Mouse (Mus musculus) embryonic facial prominence, embryonic 15.5 days (tissue): ENCODE results near the gene Cyp2c29. TPM values are rescaled to one million over a fixed set of nuclear protein-coding genes. Genes with fewer than 3 reads are reported as not detected.
"Not testable (repeated sequence)": the region's sequence is repeated elsewhere in the genome, so short reads cannot be mapped to it uniquely, and the experiment has no call there.

Source experiments
- ATAC-seq: fragments of 200-750 bp; cut with Nextera tagmentation; 2 replicates; pipeline ENCODE4 v1.8.0; 2017; ENCODE audit warnings: low read depth, moderate TSS enrichment; ENCODE audit not compliant: insufficient number of reproducible peaks, low FRiP score, low TSS enrichment
- H3K27ac ChIP-seq: fragments of 300-500 bp; sonication (generic); replicated peaks from 2 replicates; pipeline ENCODE4 v1.5.1; 2015; ENCODE audit warnings: mild to moderate bottlenecking, inconsistent platforms
- H3K27me3 ChIP-seq: fragments of 300-500 bp; sonication (generic); 2 replicates; pipeline ENCODE4 v1.6.1; 2015; ENCODE audit warnings: inconsistent platforms
- H3K36me3 ChIP-seq: fragments of 300-500 bp; sonication (generic); 2 replicates; pipeline ENCODE4 v1.6.1; 2015; ENCODE audit warnings: mild to moderate bottlenecking, inconsistent platforms
- H3K4me1 ChIP-seq: fragments of 300-500 bp; sonication (generic); 2 replicates; pipeline ENCODE4 v1.6.1; 2015; ENCODE audit warnings: inconsistent platforms
- H3K4me2 ChIP-seq: fragments of 300-500 bp; sonication (generic); replicated peaks from 2 replicates; pipeline ENCODE4 v1.6.1; 2015; ENCODE audit warnings: mild to moderate bottlenecking, inconsistent platforms
- H3K4me3 ChIP-seq: fragments of 300-500 bp; sonication (generic); replicated peaks from 2 replicates; pipeline ENCODE4 v1.5.1; 2015; ENCODE audit warnings: mild to moderate bottlenecking, inconsistent platforms
- H3K9ac ChIP-seq: fragments of 300-500 bp; sonication (generic); 2 replicates; pipeline ENCODE4 v1.6.1; 2015; ENCODE audit warnings: inconsistent platforms
- H3K9me3 ChIP-seq: fragments of 300-500 bp; sonication (generic); replicated peaks from 2 replicates; pipeline ENCODE4 v1.6.1; 2016; ENCODE audit warnings: inconsistent platforms
- WGBS: fragments of 180-500 bp; shearing (Covaris S2); methylation state at CpG from one replicate; pipeline ENCODE4 v1.1.7; 2015; 5-methylcytosine and 5-hydroxymethylcytosine counted together
- polyA plus RNA-seq: library from polyadenylated mRNA; unstranded; fragments of >200 nt; fragmentation: Nextera tagmentation; extraction: Ambion mirVana; gene quantifications from 2 replicates; pipeline ENCODE4 v1.2.1, GENCODE M21; 2015

Cyp2c29 gene
- not detected in 2 replicates for polyA plus RNA-seq

GRCm38 (mm10) chr19:39269105-39269504 lies at the start of gene Cyp2c29:
Cyp2c29 (plus strand) TSS chr19:39269405.
- not testable (repeated sequence) for H3K27ac ChIP-seq, H3K4me1 ChIP-seq, H3K9ac ChIP-seq, H3K36me3 ChIP-seq, H3K27me3 ChIP-seq, H3K9me3 ChIP-seq, H3K4me2 ChIP-seq, ATAC-seq, H3K4me3 ChIP-seq
- no CpG with 5 or more reads among the region's 1 CpGs for WGBS

DNA sequence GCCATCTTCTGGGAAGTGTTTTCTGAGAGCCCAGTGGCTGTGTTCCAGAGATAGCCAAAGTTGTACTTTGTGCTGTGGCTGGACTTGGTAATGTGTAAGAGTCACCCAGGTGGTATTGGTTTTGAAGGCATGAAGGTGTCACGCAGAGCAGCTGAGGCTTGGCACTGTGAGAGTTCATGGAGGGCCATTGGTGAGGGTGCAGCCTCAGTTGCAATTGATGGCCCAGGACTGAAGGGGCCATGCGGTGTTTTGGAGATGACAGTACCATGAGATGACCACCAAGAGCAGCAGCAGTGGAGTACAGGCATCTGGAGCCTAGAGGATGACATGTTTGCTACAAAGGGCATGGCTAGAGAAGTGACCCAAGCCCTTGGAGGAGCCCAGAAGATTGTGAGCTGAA lies 2.2 kb upstream of the Cyp2c29 start:
- 61% methylated on average over 2 of the region's 2 CpGs for WGBS

GRCm38 (mm10) chr19:39282801-39283200 lies 13.6 kb downstream of the Cyp2c29 start:
- Histone ChIP-seq H3K4me3 (no peak overlapping the region), H3K9ac (no peak overlapping the region), H3K4me1 (no peaks in the 10 kb centered on the region), H3K9me3 (no peaks in the 10 kb centered on the region), H3K36me3 (no peaks in the 10 kb centered on the region), H3K27me3 (no peaks in the 10 kb centered on the region), H3K4me2 (no peak overlapping the region), H3K27ac (no peak overlapping the region)
- no peak for ATAC-seq

More for the DNA sequence above, 2.2 kb upstream of the Cyp2c29 start:
- H3K4me1 ChIP-seq, H3K9ac ChIP-seq, H3K27ac ChIP-seq, H3K9me3 ChIP-seq, H3K27me3 ChIP-seq, H3K4me2 ChIP-seq, H3K36me3 ChIP-seq, ATAC-seq, H3K4me3 ChIP-seq: not testable (repeated sequence)

GRCm38 (mm10) chr19:39285637-39286036 lies 16.4 kb downstream of the Cyp2c29 start:
- H3K36me3 ChIP-seq: no peaks in the 10 kb centered on the region
- no peak overlapping the region for H3K27ac ChIP-seq

GRCm38 (mm10) chr19:39286825-39287224 lies 17.6 kb downstream of the Cyp2c29 start:
- H3K36me3 ChIP-seq: no peaks in the 10 kb centered on the region
- H3K4me2 ChIP-seq: no peak overlapping the region
- no peaks in the 10 kb centered on the region for H3K4me1 ChIP-seq
- H3K27me3 ChIP-seq: no peaks in the 10 kb centered on the region
- H3K9me3 ChIP-seq: no peaks in the 10 kb centered on the region
- no peak for ATAC-seq
- H3K9ac ChIP-seq: no peak overlapping the region
- WGBS: 64% methylated on average over 4 of the region's 4 CpGs
- H3K27ac ChIP-seq: no peak overlapping the region
- H3K4me3 ChIP-seq: no peak overlapping the region

More at GRCm38 (mm10) chr19:39285637-39286036, 16.4 kb downstream of the Cyp2c29 start:
- H3K9me3 ChIP-seq: no peaks in the 10 kb centered on the region
- ATAC-seq: no peak
- no peaks in the 10 kb centered on the region for H3K4me1 ChIP-seq
- no peak overlapping the region for H3K4me3 ChIP-seq
- no peak overlapping the region for H3K9ac ChIP-seq
- H3K4me2 ChIP-seq: no peak overlapping the region
- no peaks in the 10 kb centered on the region for H3K27me3 ChIP-seq

DNA sequence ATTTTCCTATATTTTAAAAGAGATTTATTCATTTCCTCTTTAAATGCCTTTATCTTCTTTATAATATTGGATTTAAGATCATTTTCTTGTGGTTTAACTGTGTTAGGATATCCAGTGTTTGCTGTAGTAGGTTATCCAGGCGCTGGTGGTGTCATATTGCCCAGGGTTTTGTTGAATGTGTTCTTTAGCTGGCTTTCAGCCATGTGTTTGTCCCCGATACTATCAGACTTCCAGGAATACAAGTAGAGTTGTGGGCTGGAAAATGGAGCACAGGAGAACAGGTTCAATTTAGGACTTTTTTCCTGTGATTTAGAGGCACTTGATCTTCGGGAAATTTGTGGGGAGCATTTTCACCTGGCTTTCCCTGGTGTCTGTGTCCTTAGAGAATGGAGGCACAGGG lies 19.8 kb downstream of the Cyp2c29 start:
- H3K4me2 ChIP-seq: no peak overlapping the region
- H3K4me1 ChIP-seq: no peaks in the 10 kb centered on the region
- no peaks in the 10 kb centered on the region for H3K36me3 ChIP-seq
- no peaks in the 10 kb centered on the region for H3K27me3 ChIP-seq
- 64% methylated on average over 3 of the region's 3 CpGs for WGBS
- no peak overlapping the region for H3K4me3 ChIP-seq
- no peak for ATAC-seq
- H3K9me3 ChIP-seq: no peaks in the 10 kb centered on the region
- H3K27ac ChIP-seq: no peak overlapping the region
- no peak overlapping the region for H3K9ac ChIP-seq

Other genes starting within 250 kb of the Cyp2c29 start
- gene Cyp2c65, start 208.4 kb upstream of the Cyp2c29 start, polyA plus RNA-seq: not detected in 2 replicates
- gene Cyp2c66, start 155.5 kb upstream of the Cyp2c29 start, polyA plus RNA-seq: not detected in 2 replicates
- not detected in 2 replicates for gene Cyp2c38, start 193.7 kb downstream of the Cyp2c29 start, polyA plus RNA-seq
- not detected in 2 replicates for gene Cyp2c39, start 241.5 kb downstream of the Cyp2c29 start, polyA plus RNA-seq